Mouse (Mus musculus) ES-CJ7 (cell line): ENCODE results near the gene Adamtsl3.
"Not testable (repeated sequence)": the region's sequence is repeated elsewhere in the genome, so short reads cannot be mapped to it uniquely, and the experiment has no call there.

Experiments
- DNase-seq: peaks from one replicate; pipeline ENCODE4 v3.0.0; 2011; ENCODE audit warnings: low read depth, low spot score

Gene Adamtsl3

DNA sequence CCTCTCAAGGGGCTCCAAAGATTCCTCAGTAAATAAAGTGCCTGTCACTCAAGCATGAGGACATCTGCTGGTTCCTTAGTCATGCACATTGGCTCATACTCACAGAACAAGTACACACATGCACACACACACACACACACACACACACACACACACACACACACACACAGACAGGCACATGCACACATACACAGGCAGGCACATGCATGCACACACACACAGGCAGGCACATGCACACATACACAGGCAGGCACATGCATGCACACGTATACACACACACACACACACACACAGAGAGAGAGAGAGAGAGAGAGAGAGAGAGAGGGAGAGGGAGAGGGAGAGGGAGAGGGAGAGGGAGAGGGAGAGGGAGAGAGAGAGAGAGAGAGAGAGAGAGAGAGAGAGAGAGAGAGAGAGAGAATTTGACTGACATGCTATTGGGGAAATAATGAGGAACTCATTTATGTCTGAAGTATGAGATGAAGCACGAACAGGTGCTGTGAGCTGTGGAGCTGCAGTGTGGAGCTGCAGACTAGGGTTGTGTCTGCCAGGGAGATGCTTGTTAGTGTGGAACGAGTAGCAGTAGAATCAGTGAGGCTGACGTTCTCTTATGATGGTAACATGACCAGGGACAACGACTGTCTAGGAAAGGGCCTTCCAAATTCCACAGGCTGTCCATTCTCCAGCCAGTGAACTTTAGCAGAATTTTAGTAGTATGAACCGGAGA, 85.0 kb downstream of the Adamtsl3 start:
- not testable (repeated sequence) for DNase-seq

DNA sequence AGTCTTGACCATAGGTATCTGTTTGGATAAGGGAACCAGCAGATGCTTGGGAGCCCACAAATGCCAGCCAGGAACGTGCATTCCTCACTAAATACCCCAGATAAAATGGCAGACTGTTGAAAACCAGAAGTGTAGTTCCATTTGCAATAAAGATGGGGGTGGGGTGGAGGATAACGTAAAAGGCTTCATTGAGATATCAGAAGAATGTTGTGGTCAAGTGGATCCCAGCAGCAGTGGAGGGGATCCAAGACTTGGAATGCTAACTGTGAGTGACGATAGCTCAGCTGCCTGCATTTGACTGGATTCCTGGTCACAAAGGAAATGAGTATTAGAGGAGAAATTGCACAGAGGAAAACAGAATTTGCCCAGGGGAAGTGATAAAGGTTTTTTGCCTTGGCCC, 87.1 kb downstream of the Adamtsl3 start:
- no peak for DNase-seq

DNA sequence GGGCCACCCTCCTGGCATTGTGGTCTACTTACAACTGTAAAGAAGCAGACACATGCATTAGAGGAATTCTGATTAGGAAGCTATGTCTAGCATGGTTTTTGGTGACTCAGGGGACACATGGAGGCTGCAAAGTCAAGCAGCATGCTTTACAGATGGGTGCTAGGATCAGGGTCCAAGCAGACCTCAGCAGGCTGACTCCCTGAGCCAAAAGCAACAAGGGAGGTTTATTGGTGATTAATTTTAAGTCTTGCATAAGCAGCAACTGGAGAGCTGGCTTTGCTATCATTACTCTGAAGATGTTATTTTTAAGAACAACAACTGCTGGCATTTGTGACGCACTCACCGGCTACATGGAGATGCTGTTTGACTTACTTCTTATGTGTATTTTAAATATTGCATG, 88.1 kb downstream of the Adamtsl3 start:
- no peak for DNase-seq

DNA sequence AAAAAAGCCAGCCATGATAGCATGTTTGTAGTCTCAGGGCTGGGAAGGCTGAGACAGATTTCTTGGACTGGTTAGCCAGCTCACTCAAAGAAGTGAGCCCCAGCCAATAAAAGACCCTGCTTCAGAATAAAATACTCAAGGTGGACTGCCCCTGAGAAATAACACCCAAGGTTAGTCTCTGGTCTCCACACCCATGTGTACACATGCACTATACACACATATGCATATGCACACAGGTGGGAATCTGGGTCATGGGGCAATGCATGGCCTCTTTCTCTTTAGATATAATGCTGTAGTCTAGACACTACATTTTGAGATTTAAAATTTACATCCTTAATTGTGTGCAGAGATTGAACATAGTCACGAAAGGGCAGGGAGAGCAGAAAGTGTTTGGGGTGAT, 88.8 kb downstream of the Adamtsl3 start:
- DNase-seq: no peak

DNA sequence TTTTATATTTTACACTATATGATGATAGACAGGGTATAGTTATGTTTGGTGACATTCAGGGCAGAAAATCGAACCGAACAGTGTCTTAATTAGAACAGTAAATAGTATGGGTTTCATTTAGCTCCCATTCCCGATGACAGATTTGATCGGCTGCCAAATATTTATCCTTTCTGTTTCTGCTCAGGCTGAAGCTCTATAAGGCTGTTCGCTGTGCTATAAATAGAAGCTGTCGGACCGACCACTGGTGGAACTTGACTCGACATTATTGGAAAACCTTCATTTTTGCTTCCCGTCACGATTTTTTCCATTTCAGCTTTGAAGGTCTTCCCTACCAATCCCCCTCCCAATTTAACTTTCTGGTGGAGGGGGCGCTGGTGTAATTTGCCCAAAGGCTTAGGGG, 89.9 kb downstream of the Adamtsl3 start:
- no peak for DNase-seq

DNA sequence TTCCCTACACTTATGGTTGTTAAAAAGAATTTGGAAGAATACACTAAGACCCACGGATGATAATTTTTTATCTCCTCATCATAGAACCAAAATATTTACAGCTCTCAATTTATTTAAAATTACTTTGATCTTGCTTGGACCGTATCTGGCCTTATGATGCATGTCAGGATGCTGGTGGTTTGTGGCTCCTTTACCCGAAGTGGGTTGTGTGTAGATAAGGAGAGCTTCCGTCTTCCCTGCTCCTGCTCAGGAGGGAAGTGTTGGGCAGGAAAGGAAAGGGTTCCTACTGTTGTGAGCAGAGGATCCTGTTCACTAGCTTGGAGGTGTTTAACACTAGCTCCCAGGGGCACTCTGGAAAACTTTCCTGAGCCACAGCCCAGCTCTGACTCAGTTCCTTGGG, 94.0 kb downstream of the Adamtsl3 start:
- no peak for DNase-seq

DNA sequence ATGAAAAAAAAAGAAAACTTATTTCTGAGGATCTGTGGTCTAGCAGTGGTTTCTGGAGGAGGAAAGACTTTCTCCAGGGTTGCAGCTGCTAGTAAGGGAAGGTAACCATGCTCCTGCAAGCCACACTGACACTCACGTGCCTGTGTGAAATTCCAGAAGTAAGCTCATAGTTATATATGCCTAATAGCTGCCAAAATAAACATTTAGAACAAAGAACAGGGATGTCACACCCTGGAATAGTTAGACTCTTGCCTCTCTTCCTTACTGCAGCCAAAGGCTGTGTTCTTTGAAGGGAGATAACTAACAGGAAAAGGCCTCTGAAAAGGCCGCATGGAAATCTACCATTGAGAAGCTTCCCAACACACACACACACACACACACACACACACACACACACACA, 96.1 kb downstream of the Adamtsl3 start:
- DNase-seq: no peak

DNA sequence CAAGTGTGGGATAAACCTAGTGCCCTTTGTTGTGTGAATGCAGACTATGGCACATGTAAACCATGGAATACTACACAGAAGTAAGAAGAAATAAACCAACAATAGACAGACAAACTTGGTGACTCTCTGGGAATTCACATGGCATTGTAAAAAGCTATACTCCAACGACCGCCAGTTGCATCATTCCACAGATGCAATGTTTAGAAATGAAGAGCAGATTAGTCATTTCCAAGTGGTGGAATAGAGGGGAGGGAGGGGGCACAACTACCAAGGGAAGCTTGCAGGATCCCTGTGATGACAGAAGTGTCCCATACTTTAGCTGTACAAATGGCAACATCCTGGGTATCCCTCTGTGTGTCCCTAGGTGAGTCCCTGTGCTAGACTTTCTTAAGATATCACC, 97.7 kb downstream of the Adamtsl3 start:
- no peak for DNase-seq

DNA sequence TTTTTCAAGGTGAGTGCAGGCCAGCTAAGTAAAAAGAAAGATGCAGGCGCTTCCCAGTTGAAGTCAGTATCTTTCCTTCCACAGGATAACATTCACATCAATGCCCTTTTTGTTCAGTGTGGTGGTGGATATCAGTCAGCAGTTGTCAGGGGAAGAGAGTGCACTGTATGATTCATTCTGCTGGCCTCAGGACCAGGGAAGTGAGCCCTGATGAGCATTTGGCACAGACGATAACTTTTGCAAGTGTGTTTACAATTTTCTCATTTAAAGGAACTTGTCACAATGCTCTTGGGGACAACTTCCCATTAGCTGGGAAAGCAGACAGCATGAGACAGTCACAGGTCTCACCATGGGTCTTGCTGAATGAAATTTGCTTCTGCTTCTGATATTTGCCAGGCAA, 122.9 kb downstream of the Adamtsl3 start:
- DNase-seq: no peak

DNA sequence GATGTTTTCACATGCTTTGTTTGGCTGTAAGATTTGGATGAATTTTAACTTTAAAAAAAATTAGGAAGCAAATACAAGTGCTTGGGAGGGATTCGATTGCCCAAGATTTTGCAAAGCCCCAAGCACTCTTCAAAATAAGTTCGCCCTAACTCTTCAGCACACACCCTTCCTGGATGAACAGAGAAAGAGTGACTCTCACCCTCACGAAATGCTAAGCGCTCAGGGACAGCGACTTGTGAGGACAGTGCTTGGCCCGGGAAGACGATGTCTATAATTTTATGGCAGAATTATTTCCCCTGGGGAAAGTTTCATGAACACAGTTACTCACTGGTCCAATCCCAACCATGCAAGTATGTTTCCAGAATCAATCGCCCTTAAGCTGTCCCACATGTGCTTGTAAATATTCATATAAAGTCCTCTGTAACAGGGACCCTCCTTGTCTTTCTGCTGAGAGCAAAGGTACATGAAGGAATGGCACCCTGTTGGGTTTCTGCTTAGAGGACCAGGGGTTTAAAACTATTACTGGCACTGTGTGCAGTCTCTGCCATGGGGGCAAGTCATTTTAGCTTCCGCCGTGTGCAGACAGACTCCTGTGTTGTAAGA, 127.5 kb downstream of the Adamtsl3 start:
- no peak for DNase-seq

DNA sequence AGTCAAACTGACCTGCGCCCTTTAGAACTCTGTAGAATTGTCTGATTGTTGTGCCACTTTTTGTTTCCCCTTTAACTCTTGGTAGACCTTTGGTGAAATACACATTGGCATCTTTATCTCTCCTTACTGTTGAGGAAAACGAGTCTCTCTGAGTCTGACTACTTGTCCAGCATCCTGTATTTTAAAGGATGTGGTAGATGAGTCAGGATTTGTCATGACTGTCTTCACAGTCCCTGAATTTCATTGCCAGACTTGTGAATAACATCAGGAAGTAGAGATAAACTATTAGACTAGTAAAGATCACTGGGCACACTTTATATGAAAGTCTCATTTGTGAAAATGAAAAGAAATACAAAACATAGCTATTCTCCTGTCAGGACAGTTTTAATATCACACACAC, 128.9 kb downstream of the Adamtsl3 start:
- DNase-seq: no peak

DNA sequence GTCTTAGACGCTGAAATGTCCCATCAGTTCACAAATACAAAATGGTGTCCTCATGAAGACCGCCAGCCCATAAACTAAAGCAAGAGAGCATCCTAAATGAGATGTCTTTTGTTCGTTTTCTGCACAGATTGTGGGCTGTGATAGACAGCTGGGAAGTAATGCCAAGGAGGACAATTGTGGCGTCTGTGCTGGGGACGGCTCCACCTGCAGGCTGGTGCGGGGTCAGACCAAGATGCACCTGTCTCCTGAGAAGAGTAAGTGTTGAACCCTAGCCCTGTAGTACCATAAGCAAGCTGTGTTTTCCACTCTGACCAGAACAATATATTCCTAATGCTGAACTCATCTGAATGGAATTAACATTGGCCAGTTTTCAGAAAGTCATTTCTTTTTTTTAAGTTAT, 129.9 kb downstream of the Adamtsl3 start:
- peak; percentile 11 for DNase-seq

DNA sequence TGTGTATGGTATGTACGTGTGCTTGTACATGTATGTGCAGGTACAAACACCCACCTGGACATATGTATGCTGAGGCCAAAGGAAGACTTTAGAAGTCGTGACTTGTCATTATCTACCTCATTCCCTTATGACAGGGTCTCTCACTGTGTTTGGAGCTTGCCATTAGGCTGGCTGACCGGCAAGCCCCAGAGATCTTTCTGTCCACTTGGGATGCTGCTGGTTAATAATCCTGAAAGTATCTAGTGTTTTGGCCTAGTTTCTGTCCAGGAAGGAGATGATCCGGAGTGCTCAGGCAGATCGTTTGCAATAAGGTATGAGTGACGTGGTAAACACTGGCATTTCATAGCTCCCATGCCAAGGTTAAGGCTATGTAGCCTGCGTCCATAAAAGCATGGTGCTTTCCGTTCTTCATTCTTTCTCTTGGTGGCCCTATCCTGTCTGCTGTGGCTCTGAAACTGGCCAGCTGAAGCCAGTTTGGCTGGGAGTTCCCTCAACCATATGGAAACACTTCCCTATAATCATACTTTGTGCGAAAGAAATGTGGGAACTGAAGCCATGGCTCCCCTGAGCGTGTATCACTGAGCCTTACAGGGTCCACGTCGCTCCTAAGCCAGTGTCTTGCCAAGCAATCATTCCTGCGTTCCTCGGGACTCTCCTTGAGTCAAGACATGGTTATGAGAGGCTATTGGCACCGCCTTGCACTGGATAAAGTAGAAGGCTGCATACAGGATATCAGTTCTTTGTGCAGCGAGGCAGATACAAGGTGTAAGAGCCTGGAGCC, 141.1 kb downstream of the Adamtsl3 start:
- no peak for DNase-seq

DNA sequence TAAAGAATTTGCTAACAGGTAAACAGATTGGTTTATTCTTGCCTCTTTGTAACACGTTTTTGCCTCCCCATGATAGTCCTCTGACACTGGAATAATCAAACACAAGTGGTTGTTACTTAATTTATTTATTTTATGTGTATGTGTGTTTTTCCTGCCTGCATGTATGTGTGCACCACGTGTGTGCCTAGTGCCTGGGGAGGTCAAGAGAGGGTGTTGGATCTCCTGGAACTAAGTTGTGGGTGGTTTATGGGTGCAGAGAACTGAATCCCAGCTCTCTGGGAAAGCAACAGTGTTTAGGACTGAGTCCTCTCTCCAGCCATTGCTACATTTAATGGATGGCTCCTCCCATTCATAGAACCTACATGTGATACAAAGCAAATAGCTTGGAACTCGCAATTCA, 143.0 kb downstream of the Adamtsl3 start:
- no peak for DNase-seq

DNA sequence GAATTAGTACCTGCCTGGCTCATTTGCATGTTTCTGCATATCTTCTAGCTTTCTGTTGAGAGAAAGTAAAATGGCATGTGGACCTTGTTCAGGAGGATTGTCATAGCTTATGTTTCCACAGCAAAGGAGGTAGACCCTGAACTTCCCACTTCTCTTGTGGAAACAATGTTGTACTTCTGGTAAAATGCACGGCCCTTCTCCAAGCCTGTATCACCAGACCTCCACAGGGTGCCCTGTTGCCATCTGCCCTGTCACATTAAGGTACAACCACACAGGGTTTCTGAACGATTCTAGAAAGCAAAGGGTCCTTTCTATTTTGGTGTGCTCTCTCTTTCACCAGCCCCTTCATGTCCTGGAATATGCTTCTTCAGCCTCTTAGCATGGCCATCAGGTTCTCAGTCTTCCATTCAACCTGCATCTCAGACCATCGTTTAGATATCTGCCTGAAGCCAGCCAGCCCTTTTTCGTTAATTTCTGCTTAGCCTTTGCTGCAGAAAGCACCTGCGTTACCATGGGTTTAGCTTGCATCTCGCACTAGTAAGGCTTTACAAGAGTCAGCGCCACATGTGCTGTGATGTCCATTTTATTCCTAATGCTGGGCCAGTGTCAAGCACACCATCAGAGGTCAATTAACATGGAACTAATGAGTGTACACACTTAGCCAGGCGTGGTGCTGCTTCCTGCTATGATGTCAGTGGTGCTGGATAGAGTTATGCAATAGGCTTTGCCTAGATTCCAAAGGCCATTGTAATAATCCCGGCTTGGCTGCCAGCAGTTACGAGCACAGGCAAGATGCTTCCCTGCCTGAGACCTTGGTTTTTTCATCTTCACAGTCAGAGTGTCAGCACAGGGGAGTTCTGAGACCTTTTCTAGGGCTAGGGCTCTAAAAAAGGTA, 143.6 kb downstream of the Adamtsl3 start:
- no peak for DNase-seq

DNA sequence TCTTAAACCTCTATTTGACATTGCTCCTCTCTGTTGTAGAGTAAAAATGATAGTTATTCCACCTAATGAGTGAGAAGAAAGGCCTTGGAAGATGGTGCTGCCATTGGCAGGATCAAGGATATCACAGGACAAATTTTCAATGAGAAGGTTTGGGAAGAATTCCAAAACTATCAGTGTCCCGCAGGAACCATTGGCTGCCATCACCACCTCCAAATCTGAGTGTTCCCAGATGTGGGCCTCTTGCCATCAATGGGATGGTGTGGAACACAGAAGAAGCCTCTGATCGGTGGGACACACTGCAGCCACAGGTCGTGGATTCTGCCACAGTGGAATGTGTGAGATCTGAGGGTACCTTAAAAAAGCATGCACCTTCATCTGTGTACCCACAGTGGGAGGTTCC, 147.9 kb downstream of the Adamtsl3 start:
- DNase-seq: no peak

DNA sequence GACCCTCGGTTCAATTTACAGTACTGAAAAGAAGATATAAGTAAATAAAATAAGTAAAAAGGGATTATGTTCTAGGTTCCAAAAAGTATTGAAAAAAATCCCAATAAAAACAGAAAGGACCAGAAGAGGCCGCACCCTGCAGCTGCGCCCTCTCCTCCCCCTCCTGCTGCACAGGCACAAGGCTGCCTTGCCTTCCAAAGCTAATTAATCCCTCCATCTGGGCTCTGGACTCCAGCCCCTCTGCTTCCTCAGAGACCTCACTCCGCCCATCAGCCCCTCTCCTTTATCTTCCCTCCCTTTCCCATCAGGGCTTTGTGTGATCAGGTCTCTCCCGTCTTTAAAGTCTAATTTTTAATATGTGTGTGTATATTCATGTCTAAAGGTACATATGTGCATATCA, 149.3 kb downstream of the Adamtsl3 start:
- DNase-seq: no peak

DNA sequence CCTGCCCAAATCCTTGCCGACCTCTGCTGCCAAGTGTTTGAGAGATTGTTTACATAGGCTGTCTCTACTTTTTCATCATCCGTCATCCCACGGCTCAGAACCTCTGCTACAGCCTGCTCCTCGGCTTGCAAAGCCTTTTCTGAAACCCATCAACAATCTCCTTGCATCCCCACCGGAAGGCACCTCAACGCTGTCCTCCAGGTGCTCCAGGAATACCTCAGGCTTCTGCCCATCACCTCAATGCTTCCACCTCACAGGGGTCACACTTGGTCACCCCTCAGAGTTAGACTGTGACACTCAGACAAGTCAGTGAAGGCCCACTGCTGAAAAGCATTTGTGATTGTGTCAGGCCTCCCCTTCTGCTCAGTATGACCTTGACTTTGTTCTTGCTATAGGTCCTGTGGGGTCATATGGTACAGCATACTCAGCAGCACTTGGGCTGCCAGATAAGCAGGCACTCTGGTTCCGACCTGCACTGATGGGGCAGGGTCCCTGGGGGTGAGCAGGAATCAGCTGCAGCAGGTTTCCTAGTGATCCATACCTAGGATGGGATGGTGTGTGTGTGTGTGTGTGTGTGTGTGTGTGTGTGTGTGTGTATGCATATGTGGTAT, 150.0 kb downstream of the Adamtsl3 start:
- DNase-seq: no peak

DNA sequence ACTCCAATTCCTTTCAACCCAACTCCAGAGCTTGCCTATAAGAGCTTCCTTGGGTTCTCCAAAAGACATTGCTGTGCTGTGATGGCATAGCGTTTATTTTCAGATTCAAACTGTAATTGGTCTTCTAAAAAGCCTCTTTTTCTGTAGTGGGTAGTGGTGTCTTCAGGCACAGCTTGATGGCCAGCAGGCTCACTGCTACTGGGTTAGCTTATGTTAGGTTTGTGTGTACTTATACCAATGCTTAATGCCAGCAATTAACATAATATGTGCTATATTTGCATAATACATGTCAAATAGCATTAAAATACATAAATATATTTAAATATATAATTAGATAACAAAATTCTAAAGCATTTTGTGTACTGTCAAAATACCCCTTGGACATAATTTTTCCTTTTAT, 155.5 kb downstream of the Adamtsl3 start:
- DNase-seq: no peak

DNA sequence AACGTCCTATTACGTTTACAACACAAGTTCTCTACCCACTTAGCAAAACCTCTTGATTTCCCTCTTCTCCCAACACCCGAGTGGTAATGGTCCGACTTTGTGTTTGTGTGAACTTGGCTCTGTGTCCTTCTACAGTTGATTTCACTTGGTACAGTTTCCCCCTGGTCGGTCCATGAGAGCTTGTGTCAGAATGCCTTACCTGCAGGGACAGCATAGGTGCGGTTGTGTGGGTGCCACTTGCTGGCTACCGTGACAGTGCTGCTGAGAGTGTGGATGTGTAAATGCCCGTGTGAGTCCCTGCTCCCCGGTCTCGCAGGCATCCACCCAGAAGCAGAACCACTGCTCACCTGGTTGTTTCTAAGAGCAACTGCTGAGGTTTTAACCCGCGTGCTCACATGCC, 157.4 kb downstream of the Adamtsl3 start:
- DNase-seq: no peak

DNA sequence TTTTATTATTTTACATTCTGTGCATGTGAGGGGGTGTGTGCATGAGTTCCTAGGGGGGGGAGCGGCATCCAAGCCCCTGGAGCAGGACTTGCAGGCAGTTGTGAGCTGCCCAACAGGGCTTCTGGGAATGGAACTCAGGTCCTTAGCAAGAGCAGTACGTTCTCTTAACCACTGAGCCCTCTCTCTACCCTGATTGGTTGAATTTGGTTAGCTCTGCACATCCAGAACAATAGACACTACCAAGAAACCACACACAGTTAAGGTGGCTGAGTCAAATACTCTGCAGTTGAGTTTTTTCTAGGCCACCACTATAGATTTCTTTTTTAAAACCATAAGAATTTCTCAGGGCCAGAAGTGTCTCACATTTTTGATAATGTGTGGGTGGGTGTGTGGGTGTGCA, 158.7 kb downstream of the Adamtsl3 start:
- DNase-seq: no peak

DNA sequence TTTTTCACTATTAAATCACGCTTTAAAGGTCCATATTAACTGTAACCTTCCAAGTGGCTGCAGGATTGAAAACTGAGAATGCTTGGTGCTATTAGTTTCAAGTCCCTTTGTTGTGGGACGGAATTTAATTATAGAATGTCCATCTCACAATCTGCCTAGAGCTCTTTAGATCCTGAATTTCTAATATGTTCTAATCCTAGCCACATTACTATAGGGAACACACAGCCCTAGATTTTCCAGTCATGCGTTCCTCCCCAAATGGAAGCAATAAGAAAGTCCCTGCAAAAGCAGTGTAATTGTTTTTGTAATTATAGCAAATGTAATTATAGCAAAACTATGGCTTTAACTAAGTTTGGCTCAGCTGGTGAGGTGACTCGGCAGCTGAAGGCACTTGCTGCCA, 161.6 kb downstream of the Adamtsl3 start:
- DNase-seq: no peak
